Mouse (Mus musculus): ENCODE data around the gene Adamts9.

- TF ChIP-seq POLR2A (IDR thresholded peaks at IDR 0.05; ENCODE audit: low read depth, low read length) (no peak), CTCF (IDR thresholded peaks at IDR 0.05; ENCODE audit: borderline replicate concordance, insufficient read depth, low read length) (no peak)
Measured at GRCm38 (mm10) chr6:92879700-92880265, 63.5 kb downstream of the Adamts9 start.
